Mouse (Mus musculus): ENCODE measurements around the gene Unc45a. TPM values are rescaled to one million over a fixed set of nuclear protein-coding genes. Genes with fewer than 3 reads are reported as not detected.

Gene Unc45a
- polyA plus RNA-seq, 1 experiment from 2014 or later: 32.3 TPM

GRCm38 (mm10) chr7:80324043-80324815, 16.6 kb downstream of the Unc45a start, which contains the start of gene Rccd1:
Gene Rccd1 (minus strand): TSS chr7:80324454.
- Histone ChIP-seq H3K27ac (ENCODE audit: low read depth, low read length) (peak within 1 kb of the TSS; percentile 73), H3K4me1 (ENCODE audit: control insufficient read depth, insufficient read depth, low read length) (peaks cover 10% of the 10 kb centered on the region), H3K36me3 (ENCODE audit: control insufficient read depth, insufficient read depth, low read length) (peaks cover 40% of the 10 kb centered on the region), H3K9ac (replicated peaks; ENCODE audit: low read depth, low read length) (peak within 1 kb of the TSS; percentile 25), H3K27me3 (ENCODE audit: control insufficient read depth, insufficient read depth, low read length) (no peaks in the 10 kb centered on the region), H3K9me3 (ENCODE audit: control insufficient read depth, low read length) (no peaks in the 10 kb centered on the region), H3K4me2 (ENCODE audit: low read depth, low read length) (peak within 1 kb of the TSS; percentile 57), H3K4me3 (ENCODE audit: low read depth, low read length) (peak within 1 kb of the TSS; percentile 48)
- ATAC-seq (ENCODE audit: low read depth): peak; percentile 99
- WGBS: 2% methylated on average over 38 of the region's 38 CpGs

GRCm38 (mm10) chr7:80323336-80323735, 17.5 kb downstream of the Unc45a start:
- Histone ChIP-seq H3K9ac (replicated peaks; ENCODE audit: low read depth, low read length) (peak overlapping the region; percentile 25), H3K4me1 (ENCODE audit: control insufficient read depth, insufficient read depth, low read length) (peaks cover 10% of the 10 kb centered on the region), H3K27ac (ENCODE audit: low read depth, low read length) (no peak overlapping the region; the same call in 1 of the 2 replicates), H3K36me3 (ENCODE audit: control insufficient read depth, insufficient read depth, low read length) (peaks cover 38% of the 10 kb centered on the region), H3K27me3 (ENCODE audit: control insufficient read depth, insufficient read depth, low read length) (no peaks in the 10 kb centered on the region), H3K4me2 (ENCODE audit: low read depth, low read length) (peak overlapping the region; percentile 57), H3K4me3 (ENCODE audit: low read depth, low read length) (peak overlapping the region; percentile 48), H3K9me3 (ENCODE audit: control insufficient read depth, low read length) (no peaks in the 10 kb centered on the region)
- 20% methylated on average over 8 of the region's 8 CpGs for WGBS
- no peak for ATAC-seq (ENCODE audit: low read depth)

GRCm38 (mm10) chr7:80319846-80320496, 20.8 kb downstream of the Unc45a start:
- no peak overlapping the region for H3K4me2 ChIP-seq (ENCODE audit: low read depth, low read length)
- no peak overlapping the region for H3K9ac ChIP-seq (replicated peaks; ENCODE audit: low read depth, low read length)
- no peak overlapping the region for H3K4me3 ChIP-seq (ENCODE audit: low read depth, low read length)
- peaks cover 10% of the 10 kb centered on the region for H3K4me1 ChIP-seq (ENCODE audit: control insufficient read depth, insufficient read depth, low read length)
- ATAC-seq (ENCODE audit: low read depth): no peak
- 85% methylated on average over 19 of the region's 19 CpGs for WGBS
- H3K36me3 ChIP-seq (ENCODE audit: control insufficient read depth, insufficient read depth, low read length): peaks cover 16% of the 10 kb centered on the region
- H3K27ac ChIP-seq (ENCODE audit: low read depth, low read length): no peak overlapping the region
- no peaks in the 10 kb centered on the region for H3K27me3 ChIP-seq (ENCODE audit: control insufficient read depth, insufficient read depth, low read length)
- H3K9me3 ChIP-seq (ENCODE audit: control insufficient read depth, low read length): no peaks in the 10 kb centered on the region

- Histone ChIP-seq H3K4me1 (ENCODE audit: control insufficient read depth, insufficient read depth, low read length) (peaks cover 10% of the 10 kb centered on the region), H3K9ac (replicated peaks; ENCODE audit: low read depth, low read length) (no peak overlapping the region), H3K9me3 (ENCODE audit: control insufficient read depth, low read length) (no peaks in the 10 kb centered on the region), H3K4me3 (ENCODE audit: low read depth, low read length) (no peak overlapping the region), H3K27ac (ENCODE audit: low read depth, low read length) (no peak overlapping the region), H3K27me3 (ENCODE audit: control insufficient read depth, insufficient read depth, low read length) (no peaks in the 10 kb centered on the region), H3K4me2 (ENCODE audit: low read depth, low read length) (no peak overlapping the region), H3K36me3 (ENCODE audit: control insufficient read depth, insufficient read depth, low read length) (peaks cover 19% of the 10 kb centered on the region)
- ATAC-seq (ENCODE audit: low read depth): no peak
- WGBS: 87% methylated on average over 4 of the region's 4 CpGs
These were observed 22.1 kb downstream of the Unc45a start for GRCm38 (mm10) chr7:80318670-80319069.

GRCm38 (mm10) chr7:80317439-80318115, 23.2 kb downstream of the Unc45a start:
- Histone ChIP-seq H3K4me1 (ENCODE audit: control insufficient read depth, insufficient read depth, low read length) (no peaks in the 10 kb centered on the region), H3K4me2 (ENCODE audit: low read depth, low read length) (no peak overlapping the region), H3K27me3 (ENCODE audit: control insufficient read depth, insufficient read depth, low read length) (no peaks in the 10 kb centered on the region), H3K27ac (ENCODE audit: low read depth, low read length) (no peak overlapping the region), H3K4me3 (ENCODE audit: low read depth, low read length) (no peak overlapping the region), H3K36me3 (ENCODE audit: control insufficient read depth, insufficient read depth, low read length) (peaks cover 19% of the 10 kb centered on the region), H3K9me3 (ENCODE audit: control insufficient read depth, low read length) (no peaks in the 10 kb centered on the region), H3K9ac (replicated peaks; ENCODE audit: low read depth, low read length) (no peak overlapping the region)
- WGBS: 74% methylated on average over 1 of the region's 1 CpGs
- ATAC-seq (ENCODE audit: low read depth): no peak

GRCm38 (mm10) chr7:80315733-80316132, 25.1 kb downstream of the Unc45a start:
- 89% methylated on average over 2 of the region's 2 CpGs for WGBS
- Histone ChIP-seq H3K4me3 (ENCODE audit: low read depth, low read length) (no peak overlapping the region), H3K36me3 (ENCODE audit: control insufficient read depth, insufficient read depth, low read length) (peaks cover 19% of the 10 kb centered on the region), H3K27me3 (ENCODE audit: control insufficient read depth, insufficient read depth, low read length) (no peaks in the 10 kb centered on the region), H3K27ac (ENCODE audit: low read depth, low read length) (no peak overlapping the region), H3K9me3 (ENCODE audit: control insufficient read depth, low read length) (no peaks in the 10 kb centered on the region), H3K4me1 (ENCODE audit: control insufficient read depth, insufficient read depth, low read length) (no peaks in the 10 kb centered on the region), H3K4me2 (ENCODE audit: low read depth, low read length) (no peak overlapping the region), H3K9ac (replicated peaks; ENCODE audit: low read depth, low read length) (no peak overlapping the region)
- ATAC-seq (ENCODE audit: low read depth): no peak

GRCm38 (mm10) chr7:80310771-80311170, 30.0 kb downstream of the Unc45a start:
- H3K36me3 ChIP-seq (ENCODE audit: control insufficient read depth, insufficient read depth, low read length): peaks cover 6% of the 10 kb centered on the region; the same call in 1 of the 2 replicates
- no peaks in the 10 kb centered on the region for H3K27me3 ChIP-seq (ENCODE audit: control insufficient read depth, insufficient read depth, low read length)
- 89% methylated on average over 7 of the region's 7 CpGs for WGBS
- H3K9me3 ChIP-seq (ENCODE audit: control insufficient read depth, low read length): no peaks in the 10 kb centered on the region
- H3K27ac ChIP-seq (ENCODE audit: low read depth, low read length): no peak overlapping the region
- no peak for ATAC-seq (ENCODE audit: low read depth)
- H3K4me3 ChIP-seq (ENCODE audit: low read depth, low read length): no peak overlapping the region
- no peak overlapping the region for H3K9ac ChIP-seq (replicated peaks; ENCODE audit: low read depth, low read length)
- H3K4me1 ChIP-seq (ENCODE audit: control insufficient read depth, insufficient read depth, low read length): no peaks in the 10 kb centered on the region
- no peak overlapping the region for H3K4me2 ChIP-seq (ENCODE audit: low read depth, low read length)

GRCm38 (mm10) chr7:80307766-80308165, 33.0 kb downstream of the Unc45a start:
- no peak for ATAC-seq (ENCODE audit: low read depth)
- Histone ChIP-seq H3K4me2 (ENCODE audit: low read depth, low read length) (no peak overlapping the region), H3K4me3 (ENCODE audit: low read depth, low read length) (no peak overlapping the region), H3K9ac (replicated peaks; ENCODE audit: low read depth, low read length) (no peak overlapping the region), H3K27ac (ENCODE audit: low read depth, low read length) (no peak overlapping the region), H3K36me3 (ENCODE audit: control insufficient read depth, insufficient read depth, low read length) (no peaks in the 10 kb centered on the region), H3K9me3 (ENCODE audit: control insufficient read depth, low read length) (no peaks in the 10 kb centered on the region), H3K27me3 (ENCODE audit: control insufficient read depth, insufficient read depth, low read length) (no peaks in the 10 kb centered on the region), H3K4me1 (ENCODE audit: control insufficient read depth, insufficient read depth, low read length) (no peaks in the 10 kb centered on the region)
- 94% methylated on average over 3 of the region's 3 CpGs for WGBS

GRCm38 (mm10) chr7:80301522-80301921, 39.3 kb downstream of the Unc45a start:
- ATAC-seq (ENCODE audit: low read depth): no peak
- no peaks in the 10 kb centered on the region for H3K27me3 ChIP-seq (ENCODE audit: control insufficient read depth, insufficient read depth, low read length)
- no peaks in the 10 kb centered on the region for H3K4me1 ChIP-seq (ENCODE audit: control insufficient read depth, insufficient read depth, low read length)
- no peaks in the 10 kb centered on the region for H3K36me3 ChIP-seq (ENCODE audit: control insufficient read depth, insufficient read depth, low read length)
- H3K4me2 ChIP-seq (ENCODE audit: low read depth, low read length): no peak overlapping the region
- H3K4me3 ChIP-seq (ENCODE audit: low read depth, low read length): no peak overlapping the region
- no peaks in the 10 kb centered on the region for H3K9me3 ChIP-seq (ENCODE audit: control insufficient read depth, low read length)
- no peak overlapping the region for H3K9ac ChIP-seq (replicated peaks; ENCODE audit: low read depth, low read length)
- 94% methylated on average over 2 of the region's 2 CpGs for WGBS
- H3K27ac ChIP-seq (ENCODE audit: low read depth, low read length): no peak overlapping the region

Measured in neural tube, embryonic 14.5 days (tissue).